Mouse (Mus musculus) c-Kit-positive CD71-positive TER-119-negative erythroid progenitor cells, embryonic 14.5 days (primary cell): ENCODE measurements around the gene Chd2.
"Not testable (repeated sequence)": the region's sequence is repeated elsewhere in the genome, so short reads cannot be mapped to it uniquely, and the experiment has no call there.

Experiments
- DNase-seq: peaks from one replicate; pipeline ENCODE4 v3.0.0-alpha.2; 2013; ENCODE audit warnings: low read depth

Gene Chd2

GRCm38 (mm10) chr7:73539116-73539682, 2.4 kb downstream of the Chd2 start:
- no peak for DNase-seq

- DNase-seq: no peak
Measured at GRCm38 (mm10) chr7:73538424-73539079, 3.1 kb downstream of the Chd2 start.

GRCm38 (mm10) chr7:73537634-73538423, 3.8 kb downstream of the Chd2 start:
- DNase-seq: peak; percentile 96

- no peak for DNase-seq
Measured at GRCm38 (mm10) chr7:73537228-73537627, 4.4 kb downstream of the Chd2 start.

- no peak for DNase-seq
Measured at GRCm38 (mm10) chr7:73536579-73536978, 5.1 kb downstream of the Chd2 start.

GRCm38 (mm10) chr7:73535861-73536200, 5.8 kb downstream of the Chd2 start:
- no peak for DNase-seq

GRCm38 (mm10) chr7:73534937-73535860, 6.4 kb downstream of the Chd2 start:
- DNase-seq: no peak

GRCm38 (mm10) chr7:73533457-73533856, 8.2 kb downstream of the Chd2 start:
- DNase-seq: no peak

GRCm38 (mm10) chr7:73532916-73533315, 8.7 kb downstream of the Chd2 start:
- no peak for DNase-seq

GRCm38 (mm10) chr7:73532139-73532538, 9.5 kb downstream of the Chd2 start:
- DNase-seq: no peak

- DNase-seq: no peak
Measured at GRCm38 (mm10) chr7:73531506-73532093, 10.0 kb downstream of the Chd2 start.

- no peak for DNase-seq
Measured at GRCm38 (mm10) chr7:73530846-73531245, 10.8 kb downstream of the Chd2 start.

- DNase-seq: no peak
Measured at GRCm38 (mm10) chr7:73530164-73530563, 11.5 kb downstream of the Chd2 start.

- DNase-seq: no peak
Measured at GRCm38 (mm10) chr7:73529261-73529660, 12.4 kb downstream of the Chd2 start.

- not testable (repeated sequence) for DNase-seq
Measured at GRCm38 (mm10) chr7:73528377-73528894, 13.2 kb downstream of the Chd2 start.

GRCm38 (mm10) chr7:73527225-73527624, 14.4 kb downstream of the Chd2 start:
- no peak for DNase-seq

GRCm38 (mm10) chr7:73524454-73524952, 17.1 kb downstream of the Chd2 start:
- no peak for DNase-seq

GRCm38 (mm10) chr7:73523608-73524259, 17.9 kb downstream of the Chd2 start:
- DNase-seq: no peak

- no peak for DNase-seq
Measured at GRCm38 (mm10) chr7:73523183-73523582, 18.4 kb downstream of the Chd2 start.

- DNase-seq: no peak
Measured at GRCm38 (mm10) chr7:73521277-73522193, 20.1 kb downstream of the Chd2 start.
